Mouse (Mus musculus): Measurements from ENCODE around the gene Pik3r6. TPM values are rescaled to one million over a fixed set of nuclear protein-coding genes. Genes with fewer than 3 reads are reported as not detected.

Gene Pik3r6
- 2.3 and 3.7 TPM in 2 replicates for polyA plus RNA-seq (2014; fragmentation: Nextera tagmentation; extraction: Ambion mirVana)

DNA sequence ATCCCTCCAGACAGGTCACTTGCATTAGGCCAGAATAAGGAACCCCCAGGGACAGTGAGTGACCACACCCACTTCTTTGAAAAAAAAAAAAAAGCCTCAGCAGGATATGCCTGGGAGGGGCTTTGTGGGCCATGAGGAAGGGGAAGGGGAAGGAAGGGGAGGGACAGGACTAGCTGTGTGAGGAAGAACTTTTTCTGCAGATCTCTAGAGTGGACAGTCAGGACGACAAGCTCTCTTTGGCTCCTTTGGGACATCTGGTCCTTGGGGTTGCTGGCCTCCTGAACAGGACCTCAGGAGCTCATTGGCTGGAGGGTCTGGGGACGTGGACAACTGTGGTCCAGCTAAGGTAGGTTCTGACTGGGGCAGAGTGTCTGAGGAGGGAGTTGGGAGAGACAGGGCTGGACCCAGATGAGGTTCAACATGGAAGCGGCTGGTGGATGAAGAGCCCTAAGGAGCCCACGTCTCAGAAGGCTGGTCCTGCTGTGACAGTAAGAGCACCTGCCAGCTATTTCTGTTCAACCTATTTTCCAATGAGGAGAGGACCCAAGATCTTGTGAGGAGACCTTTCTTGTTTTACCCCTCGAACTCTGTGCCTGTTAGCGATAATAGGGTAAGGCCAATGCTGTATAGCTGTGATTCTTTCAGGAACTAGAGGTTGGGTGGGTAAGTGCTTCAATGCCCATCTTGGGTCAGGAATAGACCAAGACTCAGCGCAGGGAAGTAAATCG lies at the start of gene Pik3r6:
Gene Pik3r6 (plus strand): TSS at position 118 of the 728 bp plus-strand sequence.
- H3K27me3 ChIP-seq (ENCODE audit: control insufficient read depth, insufficient read depth, low read length), result no peaks in the 10 kb centered on the region
- peak within 1 kb of the TSS; percentile 13; the same call in 1 of the 2 replicates for H3K4me3 ChIP-seq (ENCODE audit: low read length)
- H3K9me3 ChIP-seq (ENCODE audit: control insufficient read depth, low read length), result no peaks in the 10 kb centered on the region
- H3K4me1 ChIP-seq (ENCODE audit: control insufficient read depth, insufficient read depth, low read length), result peaks cover 5% of the 10 kb centered on the region; the same call in 1 of the 2 replicates
- no peak within 1 kb of the TSS for H3K9ac ChIP-seq (ENCODE audit: low read depth, low read length)
- 88% methylated on average over 8 of the region's 8 CpGs for WGBS
- no peaks in the 10 kb centered on the region for H3K36me3 ChIP-seq (ENCODE audit: control insufficient read depth, insufficient read depth, low read length)
- H3K4me2 ChIP-seq (replicated peaks; ENCODE audit: low read depth, low read length), result peak within 1 kb of the TSS; percentile 26
- no peak within 1 kb of the TSS for H3K27ac ChIP-seq (ENCODE audit: low read depth, low read length)
- ATAC-seq (ENCODE audit: low FRiP score, low TSS enrichment), result no peak

GRCm38 (mm10) chr11:68453301-68453700 lies 49.5 kb upstream of the Pik3r6 start:
- no peaks in the 10 kb centered on the region for H3K36me3 ChIP-seq (ENCODE audit: control insufficient read depth, insufficient read depth, low read length)
- H3K27ac ChIP-seq (ENCODE audit: low read depth, low read length), result no peak overlapping the region
- no peak overlapping the region for H3K4me2 ChIP-seq (replicated peaks; ENCODE audit: low read depth, low read length)
- no peaks in the 10 kb centered on the region for H3K9me3 ChIP-seq (ENCODE audit: control insufficient read depth, low read length)
- peaks cover 9% of the 10 kb centered on the region; the same call in 1 of the 2 replicates for H3K4me1 ChIP-seq (ENCODE audit: control insufficient read depth, insufficient read depth, low read length)
- H3K9ac ChIP-seq (ENCODE audit: low read depth, low read length), result no peak overlapping the region
- H3K27me3 ChIP-seq (ENCODE audit: control insufficient read depth, insufficient read depth, low read length), result no peaks in the 10 kb centered on the region
- ATAC-seq (ENCODE audit: low FRiP score, low TSS enrichment), result no peak
- no peak overlapping the region for H3K4me3 ChIP-seq (ENCODE audit: low read length)
- 67% methylated on average over 6 of the region's 6 CpGs for WGBS

GRCm38 (mm10) chr11:68458086-68458485 lies 44.7 kb upstream of the Pik3r6 start:
- Histone ChIP-seq H3K9me3 (ENCODE audit: control insufficient read depth, low read length) (no peaks in the 10 kb centered on the region), H3K4me1 (ENCODE audit: control insufficient read depth, insufficient read depth, low read length) (no peaks in the 10 kb centered on the region), H3K36me3 (ENCODE audit: control insufficient read depth, insufficient read depth, low read length) (no peaks in the 10 kb centered on the region), H3K4me2 (replicated peaks; ENCODE audit: low read depth, low read length) (no peak overlapping the region), H3K9ac (ENCODE audit: low read depth, low read length) (no peak overlapping the region), H3K4me3 (ENCODE audit: low read length) (no peak overlapping the region), H3K27me3 (ENCODE audit: control insufficient read depth, insufficient read depth, low read length) (no peaks in the 10 kb centered on the region), H3K27ac (ENCODE audit: low read depth, low read length) (no peak overlapping the region)
- ATAC-seq (ENCODE audit: low FRiP score, low TSS enrichment), result no peak
- 83% methylated on average over 8 of the region's 8 CpGs for WGBS

GRCm38 (mm10) chr11:68459021-68459420 lies 43.8 kb upstream of the Pik3r6 start:
- no peak overlapping the region for H3K27ac ChIP-seq (ENCODE audit: low read depth, low read length)
- H3K9ac ChIP-seq (ENCODE audit: low read depth, low read length), result no peak overlapping the region
- no peak for ATAC-seq (ENCODE audit: low FRiP score, low TSS enrichment)
- no peak overlapping the region for H3K4me2 ChIP-seq (replicated peaks; ENCODE audit: low read depth, low read length)
- no peaks in the 10 kb centered on the region for H3K36me3 ChIP-seq (ENCODE audit: control insufficient read depth, insufficient read depth, low read length)
- H3K4me3 ChIP-seq (ENCODE audit: low read length), result no peak overlapping the region
- H3K9me3 ChIP-seq (ENCODE audit: control insufficient read depth, low read length), result no peaks in the 10 kb centered on the region
- no peaks in the 10 kb centered on the region for H3K4me1 ChIP-seq (ENCODE audit: control insufficient read depth, insufficient read depth, low read length)
- no peaks in the 10 kb centered on the region for H3K27me3 ChIP-seq (ENCODE audit: control insufficient read depth, insufficient read depth, low read length)
- 82% methylated on average over 5 of the region's 5 CpGs for WGBS

DNA sequence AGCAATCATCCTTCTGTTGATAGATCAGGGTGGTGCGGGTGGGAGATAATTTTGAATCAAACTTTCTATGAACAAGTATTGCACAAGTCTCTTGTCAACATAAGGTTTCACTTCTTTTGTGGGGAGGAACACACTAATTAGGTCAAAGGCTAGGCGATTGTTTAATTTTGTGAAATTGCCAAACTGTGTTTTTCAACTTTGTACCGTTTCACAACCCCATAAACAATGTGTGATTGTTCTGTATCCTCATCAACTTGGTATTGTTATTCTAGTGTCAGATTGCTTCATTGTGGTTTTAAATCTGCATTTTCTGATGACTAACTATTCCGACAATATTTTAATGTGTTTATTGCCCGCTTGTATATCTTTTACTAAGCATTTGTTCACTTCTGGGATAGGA lies 43.3 kb upstream of the Pik3r6 start:
- Histone ChIP-seq H3K27ac (ENCODE audit: low read depth, low read length) (no peak overlapping the region), H3K27me3 (ENCODE audit: control insufficient read depth, insufficient read depth, low read length) (no peaks in the 10 kb centered on the region), H3K9ac (ENCODE audit: low read depth, low read length) (no peak overlapping the region), H3K9me3 (ENCODE audit: control insufficient read depth, low read length) (no peaks in the 10 kb centered on the region), H3K4me1 (ENCODE audit: control insufficient read depth, insufficient read depth, low read length) (no peaks in the 10 kb centered on the region), H3K4me2 (replicated peaks; ENCODE audit: low read depth, low read length) (no peak overlapping the region), H3K36me3 (ENCODE audit: control insufficient read depth, insufficient read depth, low read length) (no peaks in the 10 kb centered on the region), H3K4me3 (ENCODE audit: low read length) (no peak overlapping the region)
- WGBS, result 81% methylated on average over 5 of the region's 5 CpGs
- no peak for ATAC-seq (ENCODE audit: low FRiP score, low TSS enrichment)

DNA sequence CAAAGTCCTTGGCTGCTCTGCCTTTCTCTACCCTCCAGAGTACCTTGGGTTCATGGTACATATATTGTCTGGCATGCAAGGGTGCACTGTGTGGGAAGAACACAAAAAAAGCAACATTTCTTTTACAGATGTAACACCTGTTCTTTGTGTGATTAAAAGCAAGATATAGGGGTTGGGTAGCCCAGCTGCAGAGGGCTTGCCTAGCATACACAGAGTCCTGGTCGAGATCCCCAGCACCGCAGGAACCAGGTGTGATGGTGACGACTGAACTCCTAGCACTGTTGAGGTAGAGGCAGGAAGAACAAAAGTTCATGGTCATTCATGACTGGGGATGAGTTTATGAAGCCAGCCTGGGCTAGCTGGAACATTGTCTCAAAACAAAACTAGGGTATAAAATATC lies 40.1 kb upstream of the Pik3r6 start:
- H3K36me3 ChIP-seq (ENCODE audit: control insufficient read depth, insufficient read depth, low read length), result no peaks in the 10 kb centered on the region
- no peak overlapping the region for H3K4me3 ChIP-seq (ENCODE audit: low read length)
- no peak for ATAC-seq (ENCODE audit: low FRiP score, low TSS enrichment)
- no peaks in the 10 kb centered on the region for H3K9me3 ChIP-seq (ENCODE audit: control insufficient read depth, low read length)
- no peaks in the 10 kb centered on the region for H3K27me3 ChIP-seq (ENCODE audit: control insufficient read depth, insufficient read depth, low read length)
- no peak overlapping the region for H3K9ac ChIP-seq (ENCODE audit: low read depth, low read length)
- H3K27ac ChIP-seq (ENCODE audit: low read depth, low read length), result no peak overlapping the region
- 80% methylated on average over 3 of the region's 3 CpGs for WGBS
- no peak overlapping the region for H3K4me2 ChIP-seq (replicated peaks; ENCODE audit: low read depth, low read length)
- H3K4me1 ChIP-seq (ENCODE audit: control insufficient read depth, insufficient read depth, low read length), result no peaks in the 10 kb centered on the region

- Histone ChIP-seq H3K9ac (ENCODE audit: low read depth, low read length) (no peak overlapping the region), H3K4me2 (replicated peaks; ENCODE audit: low read depth, low read length) (no peak overlapping the region), H3K27me3 (ENCODE audit: control insufficient read depth, insufficient read depth, low read length) (no peaks in the 10 kb centered on the region), H3K4me1 (ENCODE audit: control insufficient read depth, insufficient read depth, low read length) (no peaks in the 10 kb centered on the region), H3K36me3 (ENCODE audit: control insufficient read depth, insufficient read depth, low read length) (no peaks in the 10 kb centered on the region), H3K27ac (ENCODE audit: low read depth, low read length) (no peak overlapping the region), H3K4me3 (ENCODE audit: low read length) (no peak overlapping the region), H3K9me3 (ENCODE audit: control insufficient read depth, low read length) (no peaks in the 10 kb centered on the region)
- 85% methylated on average over 5 of the region's 5 CpGs for WGBS
- no peak for ATAC-seq (ENCODE audit: low FRiP score, low TSS enrichment)
These were observed 38.6 kb upstream of the Pik3r6 start for GRCm38 (mm10) chr11:68464260-68464659.

DNA sequence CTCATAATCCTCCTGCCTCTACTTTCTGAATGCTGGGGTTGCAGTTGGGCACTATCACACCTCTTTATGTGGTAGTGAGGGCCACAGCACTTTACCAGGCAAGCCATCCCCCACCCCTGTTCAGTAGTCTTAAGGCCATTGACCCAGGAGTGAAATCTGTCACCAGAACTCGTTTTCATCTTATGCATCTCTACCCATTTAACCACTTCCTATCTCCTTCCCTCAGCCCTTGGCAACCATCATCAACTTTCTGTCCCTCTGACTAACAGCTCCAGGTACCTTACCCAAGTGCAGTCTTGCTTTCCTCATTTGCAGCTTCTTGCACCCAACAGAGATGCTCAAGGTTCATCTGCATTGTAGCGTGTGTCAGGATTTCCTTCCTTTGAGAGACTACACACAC lies 37.7 kb upstream of the Pik3r6 start:
- H3K9me3 ChIP-seq (ENCODE audit: control insufficient read depth, low read length), result no peaks in the 10 kb centered on the region
- no peak overlapping the region for H3K4me2 ChIP-seq (replicated peaks; ENCODE audit: low read depth, low read length)
- H3K36me3 ChIP-seq (ENCODE audit: control insufficient read depth, insufficient read depth, low read length), result no peaks in the 10 kb centered on the region
- H3K27ac ChIP-seq (ENCODE audit: low read depth, low read length), result no peak overlapping the region
- H3K4me1 ChIP-seq (ENCODE audit: control insufficient read depth, insufficient read depth, low read length), result no peaks in the 10 kb centered on the region
- ATAC-seq (ENCODE audit: low FRiP score, low TSS enrichment), result no peak
- no peak overlapping the region for H3K4me3 ChIP-seq (ENCODE audit: low read length)
- H3K9ac ChIP-seq (ENCODE audit: low read depth, low read length), result no peak overlapping the region
- H3K27me3 ChIP-seq (ENCODE audit: control insufficient read depth, insufficient read depth, low read length), result no peaks in the 10 kb centered on the region
- 54% methylated on average over 2 of the region's 2 CpGs for WGBS

GRCm38 (mm10) chr11:68467441-68467840 lies 35.4 kb upstream of the Pik3r6 start:
- 87% methylated on average over 7 of the region's 7 CpGs for WGBS
- Histone ChIP-seq H3K9me3 (ENCODE audit: control insufficient read depth, low read length) (no peaks in the 10 kb centered on the region), H3K4me2 (replicated peaks; ENCODE audit: low read depth, low read length) (no peak overlapping the region), H3K9ac (ENCODE audit: low read depth, low read length) (no peak overlapping the region), H3K27ac (ENCODE audit: low read depth, low read length) (no peak overlapping the region), H3K4me3 (ENCODE audit: low read length) (no peak overlapping the region), H3K27me3 (ENCODE audit: control insufficient read depth, insufficient read depth, low read length) (no peaks in the 10 kb centered on the region), H3K36me3 (ENCODE audit: control insufficient read depth, insufficient read depth, low read length) (no peaks in the 10 kb centered on the region), H3K4me1 (ENCODE audit: control insufficient read depth, insufficient read depth, low read length) (no peaks in the 10 kb centered on the region)
- ATAC-seq (ENCODE audit: low FRiP score, low TSS enrichment), result no peak
